Mouse (Mus musculus) central nervous system, embryonic 18 days (tissue): ENCODE measurements around the gene Ugt2a3. TPM values are rescaled to one million over a fixed set of nuclear protein-coding genes. Genes with fewer than 3 reads are reported as not detected.

ENCODE experiments used
- polyA plus RNA-seq: library from polyadenylated mRNA; depleted of rRNA; stranded (reverse); fragments of >200 nt; gene quantifications from 2 replicates; pipeline ENCODE4 v1.2.3, GENCODE M21; 2012; rRNA removed

Gene Ugt2a3
- not detected in 2 replicates for polyA plus RNA-seq

GRCm38 (mm10) chr5:87336961-87337697 is at the start of gene Ugt2a3:
Gene Ugt2a3, minus strand, starts transcription at chr5:87337195.

Other genes starting within 250 kb of the Ugt2a3 start
- not detected in 2 replicates for gene Ugt2b36, start 244.6 kb downstream of the Ugt2a3 start, polyA plus RNA-seq
- not detected in 2 replicates for gene Ugt2b5, start 196.9 kb downstream of the Ugt2a3 start, polyA plus RNA-seq
- 0.03 TPM in 1 of 2 replicates, not detected in the other for gene Ugt2b37, start 82.4 kb downstream of the Ugt2a3 start, polyA plus RNA-seq
- not detected in 2 replicates for gene Ugt2b38, start 87.0 kb upstream of the Ugt2a3 start, polyA plus RNA-seq
- not detected in 2 replicates for gene Ugt2a2, start 145.1 kb upstream of the Ugt2a3 start, polyA plus RNA-seq
- not detected in 2 replicates for gene Gm43638, start 149.6 kb upstream of the Ugt2a3 start, polyA plus RNA-seq
- 0.05 and 0.18 TPM in 2 replicates for gene Ugt2a1, start 153.7 kb upstream of the Ugt2a3 start, polyA plus RNA-seq
- not detected in 2 replicates for gene Sult1b1, start 201.0 kb upstream of the Ugt2a3 start, polyA plus RNA-seq
- not detected in 2 replicates for gene Sult1d1, start 231.8 kb upstream of the Ugt2a3 start, polyA plus RNA-seq